Mouse (Mus musculus) heart, embryonic 16.5 days (tissue): Measurements from ENCODE around the gene Rps19. TPM values are rescaled to one million over a fixed set of nuclear protein-coding genes. Genes with fewer than 3 reads are reported as not detected.

ENCODE experiments used
- ATAC-seq: fragments of 200-750 bp; cut with Nextera tagmentation; replicated peaks from 2 replicates; pipeline ENCODE4 v1.8.0; 2017; ENCODE audit warnings: moderate number of reproducible peaks; ENCODE audit not compliant: insufficient read depth, low FRiP score; ENCODE audit errors: extremely low read depth
- H3K27ac ChIP-seq: fragments of 300-500 bp; sonication (generic); 2 replicates; pipeline ENCODE4 v1.5.1; 2014; ENCODE audit warnings: mild to moderate bottlenecking, low read length, control low read depth, moderate library complexity
- H3K27me3 ChIP-seq: fragments of 300-500 bp; sonication (generic); 2 replicates; pipeline ENCODE4 v1.6.1; 2014; ENCODE audit warnings: low read length, mixed read lengths; ENCODE audit not compliant: control insufficient read depth, insufficient read depth
- H3K36me3 ChIP-seq: fragments of 300-500 bp; sonication (generic); 2 replicates; pipeline ENCODE4 v1.6.1; 2014; ENCODE audit not compliant: control insufficient read depth, insufficient read depth
- H3K4me1 ChIP-seq: fragments of 300-500 bp; sonication (generic); 2 replicates; pipeline ENCODE4 v1.6.1; 2014; ENCODE audit warnings: low read length, mixed read lengths; ENCODE audit not compliant: control insufficient read depth, insufficient read depth
- H3K4me2 ChIP-seq: fragments of 300-500 bp; sonication (generic); 2 replicates; pipeline ENCODE4 v1.6.1; 2014; ENCODE audit warnings: low read depth, mild to moderate bottlenecking, control low read depth, low read length
- H3K4me3 ChIP-seq: fragments of 300-500 bp; sonication (generic); 2 replicates; pipeline ENCODE4 v1.5.1; 2014; ENCODE audit warnings: mild to moderate bottlenecking, control low read depth, low read length
- H3K9ac ChIP-seq: fragments of 300-500 bp; sonication (generic); 2 replicates; pipeline ENCODE4 v1.6.1; 2014; ENCODE audit warnings: low read length, control low read depth
- H3K9me3 ChIP-seq: fragments of 300-500 bp; sonication (generic); replicated peaks from 2 replicates; pipeline ENCODE4 v1.6.1; 2016; ENCODE audit warnings: low read length; ENCODE audit not compliant: control insufficient read depth
- WGBS: fragments of 180-500 bp; shearing (Covaris S2); extraction: QIAGEN DNeasy Blood & Tissue Kit; methylation state at CpG from one replicate; pipeline ENCODE4 v1.1.7; 2014; 5-methylcytosine and 5-hydroxymethylcytosine counted together
- polyA plus RNA-seq: library from polyadenylated mRNA; unstranded; fragments of >200 nt; fragmentation: Nextera tagmentation; extraction: Ambion mirVana; gene quantifications from 2 replicates; pipeline ENCODE4 v1.2.1, GENCODE M21; 2015

Gene Rps19
- polyA plus RNA-seq, 1 experiment from 2014 or later, result 1,139 TPM

GRCm38 (mm10) chr7:24862853-24863252 is 21.3 kb upstream of the Rps19 start:
- 76% methylated on average over 4 of the region's 4 CpGs for WGBS
- H3K9ac ChIP-seq, result no peak overlapping the region

DNA sequence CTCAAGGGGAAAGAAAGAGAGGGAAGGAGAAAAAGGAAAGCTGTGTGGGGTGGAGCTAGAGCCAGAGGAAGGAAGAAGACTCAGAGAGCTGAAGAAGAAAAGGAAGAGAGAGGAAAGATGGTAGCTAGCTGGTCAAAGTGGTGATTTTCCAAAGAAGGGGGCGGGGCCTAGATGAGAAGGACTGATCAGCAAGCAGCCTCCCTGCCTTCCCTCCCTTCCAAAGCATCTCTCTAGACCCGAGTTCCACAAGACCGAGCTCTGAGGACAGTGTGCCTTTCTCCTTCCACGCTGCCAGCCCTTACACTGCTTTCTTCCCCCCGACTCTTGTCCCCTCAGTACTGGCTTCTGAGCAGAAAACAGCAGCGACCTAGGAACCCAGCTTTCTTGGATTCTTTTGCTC is 20.0 kb upstream of the Rps19 start:
- 33% methylated on average over 6 of the region's 6 CpGs for WGBS
- Histone ChIP-seq H3K9ac (no peak overlapping the region), H3K9me3 (no peaks in the 10 kb centered on the region)

More at GRCm38 (mm10) chr7:24862853-24863252, 21.3 kb upstream of the Rps19 start:
- Histone ChIP-seq H3K4me1 (no peaks in the 10 kb centered on the region), H3K27ac (no peak overlapping the region), H3K4me3 (no peak overlapping the region), H3K4me2 (no peak overlapping the region), H3K36me3 (no peaks in the 10 kb centered on the region), H3K9me3 (no peaks in the 10 kb centered on the region), H3K27me3 (no peaks in the 10 kb centered on the region)
- ATAC-seq, result no peak

DNA sequence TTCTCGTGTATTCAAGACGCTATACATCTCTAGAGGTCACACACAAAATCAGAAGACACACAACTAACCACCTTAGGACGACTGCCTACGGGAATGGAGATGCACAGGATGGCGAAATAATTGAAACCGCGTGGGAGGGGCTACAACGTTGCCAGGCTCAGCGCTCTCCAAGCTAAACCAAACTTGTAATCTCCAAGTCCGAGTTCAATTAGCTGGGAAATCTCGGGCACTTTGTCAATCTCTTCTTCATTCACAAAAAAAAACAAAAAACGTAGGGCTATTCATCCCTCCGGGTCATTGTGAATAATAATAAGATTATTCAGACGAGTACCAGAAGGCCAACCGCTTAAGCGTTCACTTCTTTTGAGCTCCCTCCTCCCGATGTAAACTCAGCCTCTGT is 15.1 kb upstream of the Rps19 start:
- Histone ChIP-seq H3K27me3 (peaks cover 20% of the 10 kb centered on the region), H3K4me2 (no peak overlapping the region), H3K27ac (no peak overlapping the region), H3K4me1 (no peaks in the 10 kb centered on the region), H3K36me3 (no peaks in the 10 kb centered on the region), H3K9ac (no peak overlapping the region), H3K4me3 (no peak overlapping the region), H3K9me3 (0 out of 2 replicates have a peak, but pooled peaks cover 5% of the 10 kb centered on the region)
- ATAC-seq, result no peak
- 63% methylated on average over 17 of the region's 17 CpGs for WGBS

More for the DNA sequence above, 20.0 kb upstream of the Rps19 start:
- no peak overlapping the region for H3K27ac ChIP-seq
- no peaks in the 10 kb centered on the region for H3K36me3 ChIP-seq
- peaks cover 3% of the 10 kb centered on the region; the same call in 1 of the 2 replicates for H3K27me3 ChIP-seq
- no peak overlapping the region for H3K4me2 ChIP-seq
- no peak for ATAC-seq
- H3K4me1 ChIP-seq, result no peaks in the 10 kb centered on the region
- no peak overlapping the region for H3K4me3 ChIP-seq

- ATAC-seq, result no peak
- Histone ChIP-seq H3K9me3 (0 out of 2 replicates have a peak, but pooled peaks cover 5% of the 10 kb centered on the region), H3K4me1 (no peaks in the 10 kb centered on the region), H3K4me3 (no peak within 1 kb of the TSS), H3K27me3 (peaks cover 20% of the 10 kb centered on the region), H3K27ac (no peak within 1 kb of the TSS), H3K4me2 (no peak within 1 kb of the TSS), H3K9ac (no peak within 1 kb of the TSS), H3K36me3 (no peaks in the 10 kb centered on the region)
- 41% methylated on average over 40 of the region's 41 CpGs for WGBS
These were observed 14.5 kb upstream of the Rps19 start, which contains the start of the genes Lypd4 and Dmrtc2 for GRCm38 (mm10) chr7:24869532-24870165. Gene Lypd4 (minus strand): TSS chr7:24869941. Gene Dmrtc2 (plus strand): TSS chr7:24870057.

DNA sequence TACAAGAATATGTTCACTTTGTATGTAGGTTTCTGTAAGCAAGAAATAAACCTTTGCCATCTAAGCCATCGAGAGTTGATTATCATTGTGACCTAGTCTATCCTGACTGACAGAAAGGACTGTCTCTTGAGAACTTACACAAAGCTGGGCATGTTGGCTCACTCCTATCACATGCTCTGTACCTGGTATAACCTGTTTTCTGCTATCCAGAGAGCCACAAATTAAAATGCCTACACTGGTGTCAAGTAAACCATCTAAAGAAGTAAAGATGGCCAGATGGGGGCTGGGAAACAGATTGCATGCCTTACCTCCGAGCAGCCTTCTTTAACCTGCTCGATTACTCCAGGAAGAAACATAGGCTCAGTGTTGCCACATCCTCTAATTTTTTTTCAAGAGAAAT is 6.6 kb upstream of the Rps19 start:
- Histone ChIP-seq H3K4me1 (no peaks in the 10 kb centered on the region), H3K4me2 (no peak overlapping the region), H3K27ac (no peak overlapping the region), H3K4me3 (no peak overlapping the region), H3K36me3 (no peaks in the 10 kb centered on the region), H3K27me3 (no peaks in the 10 kb centered on the region), H3K9ac (no peak overlapping the region), H3K9me3 (no peaks in the 10 kb centered on the region)
- ATAC-seq, result no peak
- WGBS, result 75% methylated on average over 3 of the region's 3 CpGs

- H3K27me3 ChIP-seq, result no peaks in the 10 kb centered on the region
- H3K9ac ChIP-seq, result no peak overlapping the region
- H3K4me3 ChIP-seq, result no peak overlapping the region
- no peaks in the 10 kb centered on the region for H3K36me3 ChIP-seq
- no peaks in the 10 kb centered on the region for H3K9me3 ChIP-seq
- H3K4me1 ChIP-seq, result no peaks in the 10 kb centered on the region
- no peak overlapping the region for H3K4me2 ChIP-seq
- ATAC-seq, result no peak
- no peak overlapping the region for H3K27ac ChIP-seq
- WGBS, result 33% methylated on average over 2 of the region's 2 CpGs
These were observed 4.6 kb upstream of the Rps19 start for GRCm38 (mm10) chr7:24879620-24880019.

GRCm38 (mm10) chr7:24882416-24883199 is 1.6 kb upstream of the Rps19 start:
- H3K27ac ChIP-seq, result no peak overlapping the region
- no peak overlapping the region for H3K9ac ChIP-seq
- no peaks in the 10 kb centered on the region for H3K27me3 ChIP-seq
- H3K9me3 ChIP-seq, result no peaks in the 10 kb centered on the region
- H3K36me3 ChIP-seq, result peaks cover 11% of the 10 kb centered on the region
- ATAC-seq, result no peak
- H3K4me3 ChIP-seq, result no peak overlapping the region
- 87% methylated on average over 9 of the region's 9 CpGs for WGBS
- no peak overlapping the region for H3K4me2 ChIP-seq
- H3K4me1 ChIP-seq, result peaks cover 19% of the 10 kb centered on the region

GRCm38 (mm10) chr7:24884693-24885291 is 621 bp downstream of the Rps19 start:
- ATAC-seq, result 0 out of 2 replicates have a peak, but pooled peaks have one; percentile 0
- no peaks in the 10 kb centered on the region for H3K27me3 ChIP-seq
- H3K36me3 ChIP-seq, result peaks cover 32% of the 10 kb centered on the region
- WGBS, result under 1% methylated on average over 47 of the region's 47 CpGs
- peaks cover 21% of the 10 kb centered on the region for H3K4me1 ChIP-seq
- H3K4me2 ChIP-seq, result peak overlapping the region; percentile 85
- H3K4me3 ChIP-seq, result peak overlapping the region; percentile 95
- no peaks in the 10 kb centered on the region for H3K9me3 ChIP-seq
- H3K9ac ChIP-seq, result peak overlapping the region; percentile 100
- H3K27ac ChIP-seq, result peak overlapping the region; percentile 86
